Mouse (Mus musculus): ENCODE results near the gene Aamp. TPM values are rescaled to one million over a fixed set of nuclear protein-coding genes. Genes with fewer than 3 reads are reported as not detected.

Aamp gene
- total RNA-seq, 1 experiment from 2014 or later = 131 TPM

DNA sequence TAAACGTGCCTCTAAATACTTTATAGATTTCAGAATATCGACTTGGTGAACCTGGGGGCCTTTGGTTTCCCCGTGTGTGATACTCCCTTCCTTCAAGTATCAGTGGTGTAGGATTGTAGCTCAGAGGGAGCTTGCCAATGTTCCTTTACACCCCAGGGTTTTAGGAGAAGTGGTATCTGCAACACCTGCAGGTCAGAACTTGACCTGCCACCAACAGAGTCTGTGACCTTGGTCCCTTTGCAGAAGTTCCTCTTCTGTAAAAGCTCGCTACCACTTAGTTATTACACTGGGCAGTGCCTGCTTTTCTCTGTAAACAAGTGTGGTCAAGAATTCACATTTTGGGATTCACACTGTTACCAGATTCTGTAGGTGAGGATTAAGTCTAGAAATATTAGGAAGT is 34.4 kb downstream of the Aamp start:
- no peak for ATAC-seq (replicated peaks; ENCODE audit: insufficient number of reproducible peaks, low FRiP score, low TSS enrichment, poor library complexity, severe bottlenecking)

GRCm38 (mm10) chr1:74249331-74249980 is 35.1 kb downstream of the Aamp start:
- no peak for ATAC-seq (replicated peaks; ENCODE audit: insufficient number of reproducible peaks, low FRiP score, low TSS enrichment, poor library complexity, severe bottlenecking)

DNA sequence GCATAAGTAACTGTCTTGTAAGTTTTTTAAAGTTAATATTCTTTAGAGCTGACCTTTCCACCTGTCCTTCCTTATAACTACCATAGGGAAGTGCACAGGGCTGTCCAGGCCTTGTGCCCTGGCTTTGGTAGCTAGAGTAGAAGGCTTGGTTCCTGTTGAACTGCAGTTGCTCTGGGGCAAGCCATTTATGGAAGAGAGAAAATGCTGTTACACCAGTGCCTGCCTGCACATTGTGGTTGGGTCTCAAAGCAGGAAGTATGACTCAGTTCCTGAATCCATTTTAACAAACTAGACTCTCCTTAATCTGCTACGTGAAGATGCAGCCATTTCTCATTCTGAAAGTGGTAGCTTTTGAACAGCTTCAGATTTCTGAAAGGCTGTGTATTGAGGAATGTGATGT is 35.7 kb downstream of the Aamp start:
- ATAC-seq (replicated peaks; ENCODE audit: insufficient number of reproducible peaks, low FRiP score, low TSS enrichment, poor library complexity, severe bottlenecking) = peak; percentile 99

DNA sequence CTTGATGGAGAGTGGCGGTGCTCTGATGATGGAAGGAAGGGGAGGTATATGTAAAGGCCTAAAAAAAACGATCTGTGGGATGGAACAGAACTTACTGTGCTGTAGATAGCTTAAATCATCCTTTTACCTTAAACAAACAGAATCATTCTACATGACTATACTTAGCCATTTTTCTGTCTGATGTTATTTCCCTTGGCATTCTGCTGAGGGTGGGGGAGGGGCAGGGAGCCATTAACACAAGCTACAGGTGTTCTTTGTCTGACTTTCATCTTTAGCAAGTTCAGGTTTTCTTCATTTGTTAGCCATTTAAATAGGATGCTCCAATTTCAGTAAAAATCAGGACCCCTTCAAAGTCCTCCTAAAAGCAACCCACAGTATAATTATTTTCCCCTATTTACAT is 39.0 kb downstream of the Aamp start:
- no peak for ATAC-seq (replicated peaks; ENCODE audit: insufficient number of reproducible peaks, low FRiP score, low TSS enrichment, poor library complexity, severe bottlenecking)

- ATAC-seq (replicated peaks; ENCODE audit: insufficient number of reproducible peaks, low FRiP score, low TSS enrichment, poor library complexity, severe bottlenecking) = no peak
These were observed 43.7 kb downstream of the Aamp start for GRCm38 (mm10) chr1:74240832-74241231.

DNA sequence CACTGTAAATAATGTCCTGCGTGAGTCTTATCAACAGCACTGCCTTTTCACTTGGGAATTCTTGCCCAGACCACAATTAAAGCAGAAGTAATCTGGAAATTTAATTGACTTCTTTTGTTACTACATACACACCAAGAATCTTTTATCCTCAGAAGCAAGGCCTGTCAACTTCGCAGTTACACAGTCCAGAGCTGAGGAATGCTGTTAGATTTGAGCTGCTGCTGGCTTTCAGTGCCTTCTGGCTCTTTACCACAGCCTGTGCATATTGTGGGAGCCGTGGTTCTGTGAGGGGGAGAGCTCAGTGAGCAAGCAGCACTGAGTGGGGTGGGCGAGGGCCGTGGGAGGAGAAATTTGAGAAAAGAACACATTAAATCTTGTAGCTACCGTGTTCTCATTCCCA is 44.2 kb downstream of the Aamp start:
- ATAC-seq (replicated peaks; ENCODE audit: insufficient number of reproducible peaks, low FRiP score, low TSS enrichment, poor library complexity, severe bottlenecking) = no peak

GRCm38 (mm10) chr1:74239618-74240017 is 44.9 kb downstream of the Aamp start:
- ATAC-seq (replicated peaks; ENCODE audit: insufficient number of reproducible peaks, low FRiP score, low TSS enrichment, poor library complexity, severe bottlenecking) = no peak

DNA sequence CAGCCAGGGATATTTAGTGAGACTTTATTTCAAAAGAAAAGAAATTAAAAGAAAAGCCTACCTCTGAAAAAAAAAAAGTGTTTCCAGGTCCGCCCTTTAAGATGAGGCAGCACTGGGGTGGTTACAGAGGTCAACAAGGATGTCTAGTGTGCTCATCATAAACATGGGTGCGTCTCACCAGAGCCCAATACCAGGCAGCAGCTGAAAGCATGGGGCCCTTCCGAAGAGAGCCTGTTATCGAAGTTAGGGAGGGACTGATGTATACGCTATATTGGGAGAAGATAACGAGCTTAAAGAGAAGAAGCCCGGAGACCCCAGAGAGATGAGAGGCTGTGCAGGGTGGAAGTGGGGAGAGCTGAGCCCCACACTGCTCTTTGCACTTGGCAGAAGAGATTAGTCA is 45.4 kb downstream of the Aamp start:
- peak; percentile 25; the same call in 1 of the 2 replicates for ATAC-seq (replicated peaks; ENCODE audit: insufficient number of reproducible peaks, low FRiP score, low TSS enrichment, poor library complexity, severe bottlenecking)

DNA sequence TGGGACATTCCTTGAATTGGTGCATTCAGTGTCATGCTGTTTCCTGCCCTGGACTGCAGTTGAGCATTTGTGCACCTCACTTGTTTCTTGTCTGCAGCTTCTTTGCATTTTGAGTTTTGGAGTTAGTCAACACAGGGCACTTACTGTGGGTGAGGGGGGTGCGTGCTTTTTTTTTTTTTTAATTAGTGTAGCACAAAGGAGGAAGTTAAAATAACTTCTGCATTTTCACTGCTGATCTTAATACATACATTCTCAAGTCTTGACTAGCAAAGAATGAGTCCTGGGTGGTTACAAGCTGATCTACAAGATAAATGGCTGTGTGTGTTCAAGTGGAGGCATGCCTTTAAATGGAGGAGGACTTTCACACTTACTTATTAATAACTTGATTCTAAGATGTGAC is 46.4 kb downstream of the Aamp start:
- ATAC-seq (replicated peaks; ENCODE audit: insufficient number of reproducible peaks, low FRiP score, low TSS enrichment, poor library complexity, severe bottlenecking) = peak; percentile 29

DNA sequence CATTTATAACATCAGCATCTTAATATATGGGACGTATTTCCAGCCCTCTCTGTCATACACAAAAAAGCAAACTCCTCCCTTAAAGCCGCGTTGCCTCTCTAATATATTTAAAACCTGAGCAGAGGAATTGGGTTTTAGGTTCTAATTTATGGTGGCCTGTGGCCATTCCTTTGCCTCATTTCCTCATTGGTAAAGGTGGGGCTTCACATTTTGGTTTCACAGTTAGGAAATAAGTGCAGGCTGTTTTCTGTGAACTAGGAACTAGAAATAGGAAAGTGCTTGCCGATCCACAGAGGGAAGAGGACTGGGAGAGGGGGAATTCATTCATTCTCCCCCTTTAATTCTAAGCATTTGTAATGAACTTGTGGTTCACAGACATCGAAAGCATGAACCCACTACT is 46.9 kb downstream of the Aamp start:
- peak; percentile 45 for ATAC-seq (replicated peaks; ENCODE audit: insufficient number of reproducible peaks, low FRiP score, low TSS enrichment, poor library complexity, severe bottlenecking)

- ATAC-seq (replicated peaks; ENCODE audit: insufficient number of reproducible peaks, low FRiP score, low TSS enrichment, poor library complexity, severe bottlenecking) = peak; percentile 61
These were observed 47.8 kb downstream of the Aamp start for GRCm38 (mm10) chr1:74236590-74237317.

DNA sequence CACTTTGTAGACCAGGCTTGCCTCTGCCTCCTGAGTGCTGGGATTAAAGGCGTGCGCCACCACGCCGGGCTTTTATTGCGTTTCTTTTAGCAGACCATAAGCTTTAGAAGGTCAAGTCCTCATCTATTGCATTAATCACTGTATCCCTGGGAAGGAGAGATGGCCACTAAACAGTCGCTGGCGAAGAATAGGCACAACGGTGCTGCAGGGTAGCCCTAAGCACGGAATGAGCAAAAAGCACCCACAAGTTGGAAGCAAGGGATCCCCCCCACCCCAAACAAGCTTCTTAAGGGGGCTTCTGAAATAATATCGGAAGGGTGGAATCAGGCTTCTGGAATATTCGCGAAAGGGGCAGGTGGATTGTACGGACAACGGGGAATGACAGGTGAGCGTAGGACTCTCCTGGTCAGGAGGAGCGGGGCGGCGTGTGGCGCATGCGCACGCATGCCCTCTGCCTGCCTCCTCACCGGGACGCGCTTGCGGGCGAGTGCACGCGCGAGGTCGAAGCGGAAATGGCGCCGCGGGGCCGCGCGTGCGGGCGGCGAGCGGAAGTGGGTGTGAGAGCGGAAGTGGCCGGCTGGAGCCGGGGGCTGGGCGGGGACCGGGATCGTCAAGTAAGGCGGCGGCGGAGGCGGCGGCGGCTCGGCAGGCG is 48.5 kb downstream of the Aamp start, which contains the start of gene Arpc2:
TSS of gene Arpc2 (plus strand) at position 147 of the 652 bp plus-strand sequence.
- peak; percentile 45 for ATAC-seq (replicated peaks; ENCODE audit: insufficient number of reproducible peaks, low FRiP score, low TSS enrichment, poor library complexity, severe bottlenecking)

DNA sequence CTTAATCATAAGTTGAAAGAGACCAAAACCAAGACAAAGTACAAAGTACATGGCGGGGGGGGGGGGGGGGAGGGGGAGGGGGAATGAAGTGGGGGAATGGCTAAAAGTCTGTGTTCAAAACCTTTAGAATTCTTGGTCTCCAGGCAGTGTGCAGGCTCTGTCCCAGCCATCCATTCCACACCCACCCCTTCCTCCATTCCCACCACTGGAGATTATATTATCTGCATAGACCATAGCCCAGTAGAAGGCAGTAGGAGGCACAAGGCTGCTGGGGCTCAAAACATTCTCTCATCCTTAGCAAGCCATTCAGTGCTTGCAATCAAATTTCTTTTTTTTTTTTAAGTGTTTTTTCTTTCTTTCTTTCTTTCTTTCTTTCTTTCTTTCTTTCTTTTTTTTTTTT is 53.5 kb downstream of the Aamp start:
- ATAC-seq (replicated peaks; ENCODE audit: insufficient number of reproducible peaks, low FRiP score, low TSS enrichment, poor library complexity, severe bottlenecking) = no peak

DNA sequence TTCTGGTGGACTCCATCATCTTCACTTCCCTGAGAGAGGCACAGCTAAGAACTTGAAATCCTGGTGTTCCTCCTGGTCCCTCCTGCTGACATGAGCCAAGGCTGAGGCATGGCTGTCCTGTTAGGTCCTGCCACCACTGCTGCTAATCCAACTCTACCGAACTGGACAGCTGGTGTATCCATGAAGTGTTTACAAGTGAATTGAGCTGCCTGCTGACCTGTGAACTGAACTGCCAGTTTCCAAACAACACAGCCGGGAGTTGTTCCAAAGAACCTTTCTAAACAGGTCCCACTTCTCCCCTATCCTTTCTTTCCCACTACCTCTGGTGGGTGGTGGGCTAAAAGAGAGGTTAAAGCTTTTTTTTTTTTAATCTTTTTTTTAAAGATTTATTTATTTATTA is 54.6 kb downstream of the Aamp start:
- no peak for ATAC-seq (replicated peaks; ENCODE audit: insufficient number of reproducible peaks, low FRiP score, low TSS enrichment, poor library complexity, severe bottlenecking)

Other genes with a start within 250 kb of the Aamp start
- 1.9 to 2.9 TPM (median 2.0 TPM) in 3 replicates for gene Tns1, start 160.3 kb downstream of the Aamp start, total RNA-seq (2017)
- gene Rufy4, start 159.2 kb downstream of the Aamp start, total RNA-seq (2017) = 2.6 TPM in 1 of 3 replicates, not detected in the others
- 3.5 to 10.4 TPM (median 7.4 TPM) in 3 replicates for gene Cxcr2, start 130.7 kb downstream of the Aamp start, total RNA-seq (2017)
- not detected in 3 replicates for gene Cxcr1, start 90.1 kb downstream of the Aamp start, total RNA-seq (2017)
- gene Arpc2, start 48.7 kb downstream of the Aamp start, total RNA-seq (2017) = 755 to 1,060 TPM (median 1,019 TPM) in 3 replicates
- not detected in 3 replicates for gene Gpbar1, start 6.2 kb downstream of the Aamp start, total RNA-seq (2017)
- 14.7 to 18.6 TPM (median 17.1 TPM) in 3 replicates for gene Pnkd, start 192 bp upstream of the Aamp start, total RNA-seq (2017)
- 15.8 to 20.8 TPM (median 19.0 TPM) in 3 replicates for gene Tmbim1, start 20.9 kb upstream of the Aamp start, total RNA-seq (2017)
- gene Catip, start 77.4 kb upstream of the Aamp start, total RNA-seq (2017) = 0.29 to 3.3 TPM (median 0.96 TPM) in 3 replicates
- gene Slc11a1, start 90.5 kb upstream of the Aamp start, total RNA-seq (2017) = 180 to 306 TPM (median 249 TPM) in 3 replicates
- 31.8 to 64.2 TPM (median 34.4 TPM) in 3 replicates for gene Ctdsp1, start 106.8 kb upstream of the Aamp start, total RNA-seq (2017)
- 0.87 to 1.9 TPM in 2 of 3 replicates, not detected in the other for gene Vil1, start 124.6 kb upstream of the Aamp start, total RNA-seq (2017)
- 7.8 to 24.2 TPM (median 13.9 TPM) in 3 replicates for gene Cnot9, start 221.3 kb upstream of the Aamp start, total RNA-seq (2017)

All from monocyte, adult 5-6 weeks (primary cell).